21 mouse cellular contexts compared by ENCODE assay signal in the genomic region with DNA sequence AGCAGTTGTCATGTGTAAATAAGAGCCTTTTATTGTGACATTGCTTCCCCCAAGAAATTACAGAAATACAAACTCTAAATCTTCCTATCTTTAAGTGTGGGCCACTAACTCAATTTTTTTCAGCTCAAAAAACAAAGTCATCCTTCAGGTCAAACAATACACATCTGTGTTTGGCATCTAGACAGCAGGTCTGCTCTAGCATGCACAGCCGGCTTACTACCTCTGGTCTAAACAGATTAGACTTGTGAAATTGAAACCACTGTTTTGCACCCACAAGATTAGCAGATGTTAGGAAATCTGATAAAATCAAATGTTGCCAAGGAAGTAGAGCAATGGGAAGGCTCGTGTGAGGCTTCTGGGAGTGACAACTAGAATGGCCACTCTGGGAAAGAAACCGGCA.
"Had no signal": no experiment of that assay in that cellular context is flagged by ENCODE, and none has a peak within 500 bp of the region (broad histone marks: within the 10 kb centered on the region; RNA-seq: fewer than 3 reads in every experiment).

No protein-coding gene starts in this region.

- DNase-seq: kidney, adult 8-10 months; kidney, postnatal 14 days; kidney, postnatal 4 days; liver; lung, adult 18-20 months; lung, postnatal 14 days; lung, postnatal 4 days; right cerebral cortex, postnatal 4 days; thymus, adult 2 months; thymus, postnatal 14 days; thymus, postnatal 4 days had no signal

- H3K9ac ChIP-seq: kidney, embryonic 15.5 days; limb, embryonic 13.5 days; liver, embryonic 12.5 days; liver, embryonic 15.5 days; lung, embryonic 15.5 days; midbrain, embryonic 12.5 days; midbrain, embryonic 15.5 days had no signal

- H3K4me1 ChIP-seq: kidney, embryonic 15.5 days; limb, embryonic 10.5 days; limb, embryonic 13.5 days; liver, embryonic 12.5 days; liver, embryonic 15.5 days; lung, embryonic 15.5 days; megakaryocyte, embryonic 14.5 days; midbrain, embryonic 12.5 days; midbrain, embryonic 15.5 days had no signal

- H3K4me2 ChIP-seq: kidney, embryonic 15.5 days; limb, embryonic 13.5 days; liver, embryonic 12.5 days; liver, embryonic 15.5 days; lung, embryonic 15.5 days; midbrain, embryonic 12.5 days; midbrain, embryonic 15.5 days had no signal

- H3K4me3 ChIP-seq: kidney, embryonic 15.5 days; limb, embryonic 10.5 days; limb, embryonic 13.5 days; liver, embryonic 12.5 days; liver, embryonic 15.5 days; lung, embryonic 15.5 days; megakaryocyte, embryonic 14.5 days; midbrain, embryonic 12.5 days; midbrain, embryonic 15.5 days had no signal

- H3K27me3 ChIP-seq: kidney, embryonic 15.5 days; limb, embryonic 13.5 days; liver, embryonic 12.5 days; liver, embryonic 15.5 days; lung, embryonic 15.5 days; megakaryocyte, embryonic 14.5 days; midbrain, embryonic 12.5 days; midbrain, embryonic 15.5 days had no signal

- ATAC-seq: liver, embryonic 12.5 days; midbrain, embryonic 15.5 days had no signal

- H3K27ac ChIP-seq: kidney, embryonic 15.5 days; limb, embryonic 10.5 days; limb, embryonic 13.5 days; liver, embryonic 12.5 days; liver, embryonic 15.5 days; lung, embryonic 15.5 days; midbrain, embryonic 12.5 days; midbrain, embryonic 15.5 days; stomach, postnatal 0 days had no signal

- H3K9me3 ChIP-seq: kidney, embryonic 15.5 days; limb, embryonic 10.5 days; limb, embryonic 13.5 days; liver, embryonic 12.5 days; liver, embryonic 15.5 days; lung, embryonic 15.5 days; midbrain, embryonic 12.5 days; midbrain, embryonic 15.5 days had no signal

- H3K36me3 ChIP-seq: kidney, embryonic 15.5 days; limb, embryonic 10.5 days; limb, embryonic 13.5 days; liver, embryonic 12.5 days; liver, embryonic 15.5 days; lung, embryonic 15.5 days; midbrain, embryonic 12.5 days; midbrain, embryonic 15.5 days had no signal
